Mouse (Mus musculus) testis, adult 2 months (tissue): ENCODE data around the gene Lmo1.

ENCODE experiments used
- CTCF ChIP-seq: fragments of 200-500 bp; IDR thresholded peaks from 2 replicates; pipeline ENCODE4 v1.5.1; 2012; ENCODE audit warnings: low read depth, mild to moderate bottlenecking, inconsistent platforms, low read length, moderate library complexity; ENCODE audit not compliant: control insufficient read depth, insufficient read depth, insufficient replicate concordance
- POLR2A ChIP-seq: fragments of 200-500 bp; IDR thresholded peaks from 2 replicates; pipeline ENCODE4 v1.6.1; 2012; ENCODE audit warnings: low read depth, mild to moderate bottlenecking, inconsistent platforms, low read length, moderate library complexity; ENCODE audit not compliant: control insufficient read depth

GRCm38 (mm10) chr7:109195982-109196381 lies 21.0 kb upstream of the Lmo1 start:
- TF ChIP-seq POLR2A (no peak), CTCF (no peak)
